Mouse (Mus musculus): ENCODE measurements around the gene Diablo. TPM values are rescaled to one million over a fixed set of nuclear protein-coding genes. Genes with fewer than 3 reads are reported as not detected.

Gene Diablo
- polyA plus RNA-seq, 1 experiment from 2014 or later, result 95.1 TPM

DNA sequence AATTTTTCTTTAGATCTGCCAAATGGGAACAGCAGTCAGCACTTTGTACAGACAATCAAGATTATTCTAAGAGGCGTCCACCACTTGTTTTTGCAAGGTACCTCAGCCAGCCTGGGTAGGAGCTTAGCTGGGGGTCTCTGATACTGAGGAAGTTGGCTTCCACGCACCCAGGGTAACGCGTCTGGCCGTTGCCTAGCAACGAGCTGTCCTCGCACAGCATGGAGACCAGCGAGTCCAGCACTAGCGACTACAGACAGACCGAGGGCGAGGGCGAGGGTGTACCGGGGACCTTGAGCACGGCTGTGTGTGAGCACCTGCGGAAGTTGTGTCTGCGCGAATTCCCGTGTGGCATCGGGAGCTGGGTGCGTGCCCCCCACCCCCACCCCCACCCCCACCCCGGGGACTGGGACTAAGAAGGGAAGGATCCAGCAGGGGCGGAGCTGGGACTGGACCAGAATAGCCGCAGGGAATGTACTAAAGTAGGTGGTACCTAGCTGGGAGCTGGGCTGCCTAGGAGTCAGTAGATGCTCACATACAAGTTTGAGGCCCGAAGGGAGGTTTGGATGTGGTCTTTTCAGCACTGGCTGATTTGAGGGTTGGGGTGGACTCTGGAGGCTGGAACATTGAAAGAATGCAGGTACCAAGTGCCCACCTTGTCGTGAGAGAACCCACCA is 34.7 kb downstream of the Diablo start, which contains the start of the genes Lrrc43 and Il31:
Gene Lrrc43, plus strand, starts transcription at position 194 of the 674 bp plus-strand sequence.
Gene Il31, minus strand, starts transcription at position 378 of the 674 bp plus-strand sequence.
- H3K4me3 ChIP-seq (ENCODE audit: low read depth, low read length), result peak within 1 kb of the TSS; percentile 20
- no peak within 1 kb of the TSS for H3K9ac ChIP-seq (ENCODE audit: low read depth, low read length)
- H3K27me3 ChIP-seq (ENCODE audit: control insufficient read depth, insufficient read depth, low read length), result no peaks in the 10 kb centered on the region
- 9% methylated on average over 25 of the region's 25 CpGs for WGBS (ENCODE audit: insufficient replicate concordance)
- peak within 1 kb of the TSS; percentile 58 for H3K4me2 ChIP-seq
- H3K9me3 ChIP-seq (replicated peaks; ENCODE audit: control insufficient read depth, low read length), result no peaks in the 10 kb centered on the region
- H3K36me3 ChIP-seq (ENCODE audit: control insufficient read depth, insufficient read depth, low read length), result no peaks in the 10 kb centered on the region
- H3K27ac ChIP-seq (ENCODE audit: low read depth, low read length), result no peak within 1 kb of the TSS
- peak; percentile 63; the same call in 1 of the 2 replicates for ATAC-seq (replicated peaks; ENCODE audit: insufficient number of reproducible peaks, low FRiP score, low TSS enrichment)
- peaks cover 4% of the 10 kb centered on the region for H3K4me1 ChIP-seq (ENCODE audit: control insufficient read depth, insufficient read depth, low read length)

GRCm38 (mm10) chr5:123487659-123488395 is 36.1 kb downstream of the Diablo start:
- no peak overlapping the region for H3K4me2 ChIP-seq
- H3K27ac ChIP-seq (ENCODE audit: low read depth, low read length), result no peak overlapping the region
- H3K27me3 ChIP-seq (ENCODE audit: control insufficient read depth, insufficient read depth, low read length), result no peaks in the 10 kb centered on the region
- no peaks in the 10 kb centered on the region for H3K9me3 ChIP-seq (replicated peaks; ENCODE audit: control insufficient read depth, low read length)
- H3K4me3 ChIP-seq (ENCODE audit: low read depth, low read length), result no peak overlapping the region
- no peak for ATAC-seq (replicated peaks; ENCODE audit: insufficient number of reproducible peaks, low FRiP score, low TSS enrichment)
- H3K36me3 ChIP-seq (ENCODE audit: control insufficient read depth, insufficient read depth, low read length), result no peaks in the 10 kb centered on the region
- peaks cover 4% of the 10 kb centered on the region for H3K4me1 ChIP-seq (ENCODE audit: control insufficient read depth, insufficient read depth, low read length)
- H3K9ac ChIP-seq (ENCODE audit: low read depth, low read length), result no peak overlapping the region
- 73% methylated on average over 11 of the region's 11 CpGs for WGBS (ENCODE audit: insufficient replicate concordance)

- ATAC-seq (replicated peaks; ENCODE audit: insufficient number of reproducible peaks, low FRiP score, low TSS enrichment), result no peak
- Histone ChIP-seq H3K4me3 (ENCODE audit: low read depth, low read length) (no peak overlapping the region), H3K4me1 (ENCODE audit: control insufficient read depth, insufficient read depth, low read length) (peaks cover 5% of the 10 kb centered on the region; the same call in 1 of the 2 replicates), H3K9ac (ENCODE audit: low read depth, low read length) (no peak overlapping the region), H3K27ac (ENCODE audit: low read depth, low read length) (no peak overlapping the region), H3K36me3 (ENCODE audit: control insufficient read depth, insufficient read depth, low read length) (no peaks in the 10 kb centered on the region), H3K27me3 (ENCODE audit: control insufficient read depth, insufficient read depth, low read length) (no peaks in the 10 kb centered on the region), H3K9me3 (replicated peaks; ENCODE audit: control insufficient read depth, low read length) (no peaks in the 10 kb centered on the region), H3K4me2 (no peak overlapping the region)
- WGBS (ENCODE audit: insufficient replicate concordance), result 82% methylated on average over 5 of the region's 5 CpGs
These were observed 50.2 kb downstream of the Diablo start for GRCm38 (mm10) chr5:123473817-123474216.

- Histone ChIP-seq H3K27ac (ENCODE audit: low read depth, low read length) (peak overlapping the region; percentile 43; the same call in 1 of the 2 replicates), H3K36me3 (ENCODE audit: control insufficient read depth, insufficient read depth, low read length) (no peaks in the 10 kb centered on the region), H3K9me3 (replicated peaks; ENCODE audit: control insufficient read depth, low read length) (no peaks in the 10 kb centered on the region), H3K27me3 (ENCODE audit: control insufficient read depth, insufficient read depth, low read length) (no peaks in the 10 kb centered on the region), H3K4me2 (peak overlapping the region; percentile 58), H3K4me3 (ENCODE audit: low read depth, low read length) (peak overlapping the region; percentile 13; the same call in 1 of the 2 replicates), H3K9ac (ENCODE audit: low read depth, low read length) (no peak overlapping the region), H3K4me1 (ENCODE audit: control insufficient read depth, insufficient read depth, low read length) (peaks cover 5% of the 10 kb centered on the region; the same call in 1 of the 2 replicates)
- ATAC-seq (replicated peaks; ENCODE audit: insufficient number of reproducible peaks, low FRiP score, low TSS enrichment), result no peak
- WGBS (ENCODE audit: insufficient replicate concordance), result 11% methylated on average over 10 of the region's 10 CpGs
These were observed 53.1 kb downstream of the Diablo start for GRCm38 (mm10) chr5:123470784-123471400.

GRCm38 (mm10) chr5:123464638-123465037 is 59.3 kb downstream of the Diablo start:
- Histone ChIP-seq H3K4me3 (ENCODE audit: low read depth, low read length) (no peak overlapping the region), H3K9ac (ENCODE audit: low read depth, low read length) (no peak overlapping the region), H3K4me1 (ENCODE audit: control insufficient read depth, insufficient read depth, low read length) (no peaks in the 10 kb centered on the region), H3K9me3 (replicated peaks; ENCODE audit: control insufficient read depth, low read length) (no peaks in the 10 kb centered on the region), H3K4me2 (no peak overlapping the region), H3K27ac (ENCODE audit: low read depth, low read length) (no peak overlapping the region), H3K27me3 (ENCODE audit: control insufficient read depth, insufficient read depth, low read length) (no peaks in the 10 kb centered on the region), H3K36me3 (ENCODE audit: control insufficient read depth, insufficient read depth, low read length) (no peaks in the 10 kb centered on the region)
- ATAC-seq (replicated peaks; ENCODE audit: insufficient number of reproducible peaks, low FRiP score, low TSS enrichment), result no peak
- 76% methylated on average over 1 of the region's 1 CpGs for WGBS (ENCODE audit: insufficient replicate concordance)

DNA sequence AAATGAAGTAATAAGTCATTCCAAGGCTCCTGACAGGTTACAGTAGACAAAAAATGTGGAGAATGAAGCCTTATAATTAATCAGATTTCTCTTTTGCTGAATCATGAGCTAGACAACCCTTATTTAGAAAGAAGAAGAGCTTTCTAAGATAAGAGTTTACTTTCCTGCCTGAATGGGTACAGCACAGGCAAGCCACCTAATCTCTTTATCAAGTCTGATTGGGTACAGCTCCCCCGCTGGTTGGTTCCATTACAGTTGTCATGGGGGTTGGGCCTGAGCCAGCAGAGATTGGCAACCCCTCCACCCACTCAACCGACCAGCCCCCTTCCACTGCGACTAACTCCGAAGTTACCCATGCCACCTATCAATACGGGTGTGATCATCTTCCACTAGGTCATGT is 62.6 kb downstream of the Diablo start:
- no peaks in the 10 kb centered on the region for H3K9me3 ChIP-seq (replicated peaks; ENCODE audit: control insufficient read depth, low read length)
- H3K27ac ChIP-seq (ENCODE audit: low read depth, low read length), result no peak overlapping the region
- H3K9ac ChIP-seq (ENCODE audit: low read depth, low read length), result no peak overlapping the region
- H3K4me1 ChIP-seq (ENCODE audit: control insufficient read depth, insufficient read depth, low read length), result no peaks in the 10 kb centered on the region
- no peak overlapping the region for H3K4me2 ChIP-seq
- ATAC-seq (replicated peaks; ENCODE audit: insufficient number of reproducible peaks, low FRiP score, low TSS enrichment), result no peak
- H3K36me3 ChIP-seq (ENCODE audit: control insufficient read depth, insufficient read depth, low read length), result no peaks in the 10 kb centered on the region; the same call in 1 of the 2 replicates
- no peaks in the 10 kb centered on the region for H3K27me3 ChIP-seq (ENCODE audit: control insufficient read depth, insufficient read depth, low read length)
- 31% methylated on average over 5 of the region's 5 CpGs for WGBS (ENCODE audit: insufficient replicate concordance)
- H3K4me3 ChIP-seq (ENCODE audit: low read depth, low read length), result no peak overlapping the region

Small RNAs within 50 kb of the gene (microRNA-seq; reads per million reads assigned to microRNA genes)
- gene Mir7647 (ENCODE audit: borderline number of aligned reads), result 0.47 reads per million

Other genes starting within 250 kb of the Diablo start
- gene Bcl7a, start 180.3 kb downstream of the Diablo start, polyA plus RNA-seq (2014; fragmentation: Nextera tagmentation; extraction: Ambion mirVana), result 15.2 and 16.2 TPM in 2 replicates
- gene Mlxip, start 129.4 kb downstream of the Diablo start, polyA plus RNA-seq (2014; fragmentation: Nextera tagmentation; extraction: Ambion mirVana), result 12.0 and 15.2 TPM in 2 replicates
- gene Lrrc43, start 34.9 kb downstream of the Diablo start, polyA plus RNA-seq (2014; fragmentation: Nextera tagmentation; extraction: Ambion mirVana), result not detected in 2 replicates
- not detected in 2 replicates for gene Il31, start 34.7 kb downstream of the Diablo start, polyA plus RNA-seq (2014; fragmentation: Nextera tagmentation; extraction: Ambion mirVana)
- gene B3gnt4, start 13.7 kb downstream of the Diablo start, polyA plus RNA-seq (2014; fragmentation: Nextera tagmentation; extraction: Ambion mirVana), result 0.20 TPM in 1 of 2 replicates, not detected in the other
- 0.24 and 0.25 TPM in 2 replicates for gene Gm49027, start 1.3 kb upstream of the Diablo start, polyA plus RNA-seq (2014; fragmentation: Nextera tagmentation; extraction: Ambion mirVana)
- gene Vps33a, start 48.9 kb upstream of the Diablo start, polyA plus RNA-seq (2014; fragmentation: Nextera tagmentation; extraction: Ambion mirVana), result 22.0 and 22.4 TPM in 2 replicates
- 45.2 TPM in 2 replicates for gene Clip1, start 160.4 kb upstream of the Diablo start, polyA plus RNA-seq (2014; fragmentation: Nextera tagmentation; extraction: Ambion mirVana)
- gene Zcchc8, start 196.9 kb upstream of the Diablo start, polyA plus RNA-seq (2014; fragmentation: Nextera tagmentation; extraction: Ambion mirVana), result 64.6 and 65.7 TPM in 2 replicates
- 104 and 109 TPM in 2 replicates for gene Rsrc2, start 225.2 kb upstream of the Diablo start, polyA plus RNA-seq (2014; fragmentation: Nextera tagmentation; extraction: Ambion mirVana)
- gene Kntc1, start 225.5 kb upstream of the Diablo start, polyA plus RNA-seq (2014; fragmentation: Nextera tagmentation; extraction: Ambion mirVana), result 24.6 and 27.3 TPM in 2 replicates

Measured in heart, embryonic 11.5 days (tissue).